Mouse (Mus musculus) erythroblast, embryonic 14.5 days (primary cell): Measurements from ENCODE around the gene Rps28.

Source experiments
- GATA1 ChIP-seq: IDR thresholded peaks from 2 replicates; pipeline ENCODE4 v1.6.1; 2012; ENCODE audit warnings: low read length, inconsistent platforms, mixed read lengths
- TAL1 ChIP-seq: IDR thresholded peaks from 3 replicates; pipeline ENCODE4 v1.6.1; 2012; ENCODE audit warnings: low read length, inconsistent platforms, mixed read lengths

GRCm38 (mm10) chr17:33786375-33786774 lies 38.0 kb downstream of the Rps28 start:
- TF ChIP-seq TAL1 (no peak), GATA1 (no peak)
